Mouse (Mus musculus) G1E (cell line): ENCODE data around the gene H2-DMb2. TPM values are rescaled to one million over a fixed set of nuclear protein-coding genes. Genes with fewer than 3 reads are reported as not detected.
A peak's percentile ranks its signal among the peaks of the same experiment; 100 is the strongest.

ENCODE experiments used
- ATAC-seq: 2 replicates; pipeline ENCODE4 v1.8.0; 2016; ENCODE audit warnings: mild to moderate bottlenecking; ENCODE audit not compliant: insufficient number of reproducible peaks, poor library complexity, low FRiP score, severe bottlenecking; ENCODE audit errors: extremely low read depth
- DNase-seq: peaks from one replicate; pipeline ENCODE4 v3.0.0; 2012; ENCODE audit warnings: low spot score
- H3K27me3 ChIP-seq: 2 replicates; pipeline ENCODE4 v1.6.1; 2012; ENCODE audit warnings: mild to moderate bottlenecking, low read length, inconsistent platforms; ENCODE audit not compliant: insufficient read depth
- H3K36me3 ChIP-seq: replicated peaks from 2 replicates; pipeline ENCODE3; 2012; ENCODE audit warnings: mild to moderate bottlenecking, inconsistent platforms
- H3K4me1 ChIP-seq: 2 replicates; pipeline ENCODE4 v1.6.1; 2012; ENCODE audit warnings: low read depth, low read length, inconsistent platforms, mixed read lengths; ENCODE audit not compliant: insufficient read depth
- H3K4me3 ChIP-seq: 2 replicates; pipeline ENCODE4 v1.5.1; 2012; ENCODE audit warnings: low read depth, mild to moderate bottlenecking, inconsistent platforms, low read length, moderate library complexity, mixed read lengths
- H3K9me3 ChIP-seq: replicated peaks from 2 replicates; pipeline ENCODE4 v1.6.1; 2012; ENCODE audit warnings: inconsistent platforms
- CTCF ChIP-seq: IDR thresholded peaks from 2 replicates; pipeline ENCODE4 v1.5.1; 2012; ENCODE audit warnings: low read depth, low read length, inconsistent platforms, mixed read lengths
- GATA1 ChIP-seq: IDR thresholded peaks from 2 replicates; pipeline ENCODE4 v1.6.1; 2012; ENCODE audit warnings: borderline replicate concordance, low read length, inconsistent platforms, mixed read lengths
- GATA2 ChIP-seq: IDR thresholded peaks from 2 replicates; pipeline ENCODE4 v1.6.1; 2012; ENCODE audit warnings: low read depth, low read length, inconsistent platforms, borderline replicate concordance
- POLR2AphosphoS5 ChIP-seq: IDR thresholded peaks from 2 replicates; pipeline ENCODE4 v1.6.1; 2012; ENCODE audit warnings: low read depth, low read length, inconsistent platforms; ENCODE audit not compliant: insufficient replicate concordance
- TAL1 ChIP-seq: conservative IDR thresholded peaks from 2 replicates; pipeline ENCODE4 v1.6.1; 2012; ENCODE audit warnings: low read depth, low read length, inconsistent platforms, mixed read lengths
- polyA plus RNA-seq: library from polyadenylated mRNA; stranded (reverse); fragments of >175 nt; gene quantifications from 2 replicates; pipeline ENCODE4 v1.2.3, GENCODE M21; 2012
- total RNA-seq, 2 experiments: library from RNA; stranded (forward) in 1 of 2; stranded (reverse) in 1 of 2; fragments of 200-1000 nt in 1 of 2; fragments of >200 nt in 1 of 2; fragmentation: Nextera tagmentation in 1 of 2; gene quantifications; 2 replicates each; pipeline ENCODE4 v1.2.3; 2014 to 2017

H2-DMb2 gene
- total and polyA plus RNA-seq, 3 experiments = not detected

- TF ChIP-seq TAL1 = no peak
- TF ChIP-seq POLR2AphosphoS5 = no peak
- no peak for TF ChIP-seq GATA1
- no peak for TF ChIP-seq GATA2
Observed at GRCm38 (mm10) chr17:34121172-34121878, 21.8 kb upstream of the H2-DMb2 start.

GRCm38 (mm10) chr17:34121879-34122187 is 21.3 kb upstream of the H2-DMb2 start:
- TF ChIP-seq TAL1 (no peak), GATA1 (no peak), CTCF (no peak), GATA2 (no peak), POLR2AphosphoS5 (no peak)
- Histone ChIP-seq H3K36me3 (peaks cover 59% of the 10 kb centered on the region), H3K4me3 (peak overlapping the region; percentile 99), H3K27me3 (no peaks in the 10 kb centered on the region), H3K4me1 (peaks cover 38% of the 10 kb centered on the region), H3K9me3 (no peaks in the 10 kb centered on the region)
- ATAC-seq (no peak), DNase-seq (peak; percentile 66)

More at GRCm38 (mm10) chr17:34121172-34121878, 21.8 kb upstream of the H2-DMb2 start:
- H3K36me3 ChIP-seq = peaks cover 59% of the 10 kb centered on the region
- no peak for ATAC-seq
- peak; percentile 65 for DNase-seq
- H3K27me3 ChIP-seq = no peaks in the 10 kb centered on the region
- no peaks in the 10 kb centered on the region for H3K9me3 ChIP-seq
- peak overlapping the region; percentile 99 for H3K4me3 ChIP-seq
- peaks cover 38% of the 10 kb centered on the region for H3K4me1 ChIP-seq

GRCm38 (mm10) chr17:34122188-34122984 is 20.7 kb upstream of the H2-DMb2 start, which contains the start of gene Brd2:
TSS of gene Brd2 (minus strand) at chr17:34122634.
- peak within 1 kb of the TSS; percentile 99 for H3K4me3 ChIP-seq
- ATAC-seq = peak; percentile 22; the same call in 1 of the 2 replicates
- no peaks in the 10 kb centered on the region for H3K27me3 ChIP-seq
- H3K9me3 ChIP-seq = no peaks in the 10 kb centered on the region
- H3K4me1 ChIP-seq = peaks cover 42% of the 10 kb centered on the region
- H3K36me3 ChIP-seq = peaks cover 58% of the 10 kb centered on the region
- peak; percentile 93 for DNase-seq
- TF ChIP-seq GATA1 (no peak), POLR2AphosphoS5 (no peak; the same call in 1 of the 2 replicates), CTCF (no peak), GATA2 (no peak), TAL1 (no peak)

DNA sequence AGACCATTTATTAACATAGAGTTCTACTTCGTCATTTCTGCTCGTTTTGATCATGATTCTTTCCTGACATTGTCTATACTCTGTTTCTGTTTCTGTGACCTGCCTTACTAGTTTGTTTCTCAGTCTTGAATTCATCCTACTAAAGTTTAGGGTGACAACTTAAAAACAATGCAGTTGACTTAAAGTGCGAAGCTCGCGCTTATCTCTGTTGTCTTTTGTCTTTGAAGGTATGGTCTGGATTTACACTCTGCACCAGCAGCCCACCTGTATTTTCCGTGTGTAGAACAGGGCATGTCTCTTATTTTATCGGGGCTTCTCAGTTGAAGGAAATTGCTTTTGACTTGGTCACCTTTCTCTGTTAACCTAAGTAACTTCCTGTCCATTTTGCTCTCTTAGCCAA is 20.0 kb upstream of the H2-DMb2 start:
- DNase-seq (no peak), ATAC-seq (no peak)
- TF ChIP-seq CTCF (no peak), GATA2 (no peak), POLR2AphosphoS5 (no peak), TAL1 (no peak), GATA1 (no peak)
- no peaks in the 10 kb centered on the region for H3K27me3 ChIP-seq
- no peaks in the 10 kb centered on the region for H3K9me3 ChIP-seq
- peaks cover 49% of the 10 kb centered on the region for H3K4me1 ChIP-seq
- H3K36me3 ChIP-seq = peaks cover 56% of the 10 kb centered on the region
- H3K4me3 ChIP-seq = peak overlapping the region; percentile 99

DNA sequence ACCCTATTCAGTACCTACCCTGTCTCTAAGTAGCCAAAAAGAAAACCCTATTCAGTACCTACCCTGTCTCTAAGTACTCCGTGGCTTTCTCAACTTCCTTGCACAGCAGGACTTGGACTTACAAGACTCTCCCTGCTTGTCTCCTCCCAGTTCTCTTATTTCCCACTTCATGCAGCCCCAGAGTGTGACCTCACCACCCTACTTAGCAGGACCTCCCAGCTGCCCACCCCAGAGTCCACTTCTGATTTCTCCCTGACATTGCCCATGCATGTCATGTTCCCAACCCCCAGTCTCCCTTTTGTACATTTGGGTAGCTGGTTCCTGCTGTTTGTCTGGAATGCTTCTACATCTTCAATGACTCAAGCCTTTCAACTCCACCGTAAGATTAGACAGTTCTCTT is 19.6 kb upstream of the H2-DMb2 start:
- Histone ChIP-seq H3K9me3 (no peaks in the 10 kb centered on the region), H3K4me3 (peak overlapping the region; percentile 99), H3K27me3 (no peaks in the 10 kb centered on the region), H3K36me3 (peaks cover 55% of the 10 kb centered on the region), H3K4me1 (peaks cover 53% of the 10 kb centered on the region)
- ATAC-seq = no peak
- no peak for DNase-seq
- no peak for TF ChIP-seq POLR2AphosphoS5
- no peak for TF ChIP-seq TAL1
- no peak for TF ChIP-seq GATA2
- no peak for TF ChIP-seq CTCF
- TF ChIP-seq GATA1 = no peak

DNA sequence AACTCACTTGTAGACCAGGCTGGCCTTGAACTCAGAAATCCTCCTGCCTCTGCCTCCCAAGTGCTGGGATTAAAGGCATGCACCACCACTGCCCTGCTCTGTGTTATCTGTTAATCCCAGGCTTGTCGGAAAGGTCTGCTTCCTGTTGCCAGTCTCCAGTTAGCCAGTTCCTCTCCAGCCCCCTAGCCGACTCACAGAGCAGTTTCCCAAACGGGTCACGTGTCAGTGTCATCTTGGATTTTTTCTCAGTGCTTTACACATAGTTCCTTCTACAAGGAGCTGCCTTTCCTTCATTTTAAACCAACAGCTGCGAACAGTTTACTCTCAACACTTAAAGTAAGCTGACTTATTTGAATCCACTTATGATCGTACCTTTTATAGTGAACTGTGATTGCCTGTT is 18.5 kb upstream of the H2-DMb2 start:
- H3K9me3 ChIP-seq = no peaks in the 10 kb centered on the region
- H3K27me3 ChIP-seq = no peaks in the 10 kb centered on the region
- peak overlapping the region; percentile 54; the same call in 1 of the 2 replicates for H3K4me3 ChIP-seq
- peaks cover 56% of the 10 kb centered on the region for H3K36me3 ChIP-seq
- TF ChIP-seq GATA1 (no peak), POLR2AphosphoS5 (no peak)
- H3K4me1 ChIP-seq = peaks cover 63% of the 10 kb centered on the region
- DNase-seq = no peak
- ATAC-seq = no peak
